Mouse (Mus musculus): Measurements from ENCODE around the gene Tmc6.

Gene Tmc6

GRCm38 (mm10) chr11:117755891-117756290, 26.1 kb downstream of the Tmc6 start:
- no peak for DNase-seq (ENCODE audit: low spot score)

GRCm38 (mm10) chr11:117751544-117751943, 30.5 kb downstream of the Tmc6 start:
- no peak for DNase-seq (ENCODE audit: low spot score)

- no peak for DNase-seq (ENCODE audit: low spot score)
These were observed 32.6 kb downstream of the Tmc6 start for GRCm38 (mm10) chr11:117749414-117749813.

- DNase-seq (ENCODE audit: low spot score), result no peak
These were observed 33.4 kb downstream of the Tmc6 start for GRCm38 (mm10) chr11:117748628-117749027.

GRCm38 (mm10) chr11:117743454-117744030, 38.5 kb downstream of the Tmc6 start:
- no peak for DNase-seq (ENCODE audit: low spot score)

GRCm38 (mm10) chr11:117742715-117743114, 39.3 kb downstream of the Tmc6 start:
- DNase-seq (ENCODE audit: low spot score), result no peak

- DNase-seq (ENCODE audit: low spot score), result no peak
These were observed 39.8 kb downstream of the Tmc6 start for GRCm38 (mm10) chr11:117742243-117742642.

- no peak for DNase-seq (ENCODE audit: low spot score)
These were observed 40.9 kb downstream of the Tmc6 start for GRCm38 (mm10) chr11:117741128-117741527.

GRCm38 (mm10) chr11:117738123-117738522, 43.9 kb downstream of the Tmc6 start:
- DNase-seq (ENCODE audit: low spot score), result no peak

GRCm38 (mm10) chr11:117736037-117736689, 45.8 kb downstream of the Tmc6 start:
- no peak for DNase-seq (ENCODE audit: low spot score)

GRCm38 (mm10) chr11:117731470-117731869, 50.5 kb downstream of the Tmc6 start:
- DNase-seq (ENCODE audit: low spot score), result no peak

- DNase-seq (ENCODE audit: low spot score), result no peak
These were observed 51.5 kb downstream of the Tmc6 start for GRCm38 (mm10) chr11:117730490-117730838.

- DNase-seq (ENCODE audit: low spot score), result no peak
These were observed 52.1 kb downstream of the Tmc6 start for GRCm38 (mm10) chr11:117729798-117730489.

- DNase-seq (ENCODE audit: low spot score), result no peak
These were observed 52.7 kb downstream of the Tmc6 start for GRCm38 (mm10) chr11:117729341-117729740.

GRCm38 (mm10) chr11:117728841-117729240, 53.2 kb downstream of the Tmc6 start:
- DNase-seq (ENCODE audit: low spot score), result no peak

- DNase-seq (ENCODE audit: low spot score), result no peak
These were observed 53.8 kb downstream of the Tmc6 start for GRCm38 (mm10) chr11:117728245-117728644.

GRCm38 (mm10) chr11:117727031-117727430, 55.0 kb downstream of the Tmc6 start:
- no peak for DNase-seq (ENCODE audit: low spot score)

GRCm38 (mm10) chr11:117724604-117725301, 57.2 kb downstream of the Tmc6 start:
- no peak for DNase-seq (ENCODE audit: low spot score)

GRCm38 (mm10) chr11:117718838-117719237, 63.2 kb downstream of the Tmc6 start:
- no peak for DNase-seq (ENCODE audit: low spot score)
